Mouse (Mus musculus) intestine, postnatal 0 days (tissue): Measurements from ENCODE around the gene Cspg4. TPM values are rescaled to one million over a fixed set of nuclear protein-coding genes. Genes with fewer than 3 reads are reported as not detected.
A peak's percentile ranks its signal among the peaks of the same experiment; 100 is the strongest.

Source experiments
- ATAC-seq: fragments of 200-750 bp; cut with Nextera tagmentation; 2 replicates; pipeline ENCODE4 v1.8.0; 2017; ENCODE audit warnings: mild to moderate bottlenecking, moderate TSS enrichment, moderate library complexity
- H3K27ac ChIP-seq: fragments of 300-500 bp; sonication (generic); 2 replicates; pipeline ENCODE4 v1.5.1; 2014; ENCODE audit warnings: mild to moderate bottlenecking, low read depth, low read length, moderate library complexity
- H3K27me3 ChIP-seq: fragments of 300-500 bp; sonication (generic); replicated peaks from 2 replicates; pipeline ENCODE4 v1.6.1; 2014; ENCODE audit warnings: low read length, mixed read lengths; ENCODE audit not compliant: control insufficient read depth, insufficient read depth
- H3K36me3 ChIP-seq: fragments of 300-500 bp; sonication (generic); 2 replicates; pipeline ENCODE4 v1.6.1; 2014; ENCODE audit warnings: mild to moderate bottlenecking, moderate library complexity; ENCODE audit not compliant: control insufficient read depth, insufficient read depth
- H3K4me1 ChIP-seq: fragments of 300-500 bp; sonication (generic); replicated peaks from 2 replicates; pipeline ENCODE4 v1.6.1; 2014; ENCODE audit warnings: antibody characterized with exemption, low read length, mixed read lengths; ENCODE audit not compliant: control insufficient read depth, insufficient read depth
- H3K4me2 ChIP-seq: fragments of 300-500 bp; sonication (generic); replicated peaks from 2 replicates; pipeline ENCODE4 v1.6.1; 2014; ENCODE audit warnings: low read depth, mild to moderate bottlenecking, moderate library complexity
- H3K4me3 ChIP-seq: fragments of 300-500 bp; sonication (generic); 2 replicates; pipeline ENCODE4 v1.5.1; 2014; ENCODE audit warnings: low read depth, low read length
- H3K9ac ChIP-seq: fragments of 300-500 bp; sonication (generic); 2 replicates; pipeline ENCODE4 v1.6.1; 2014; ENCODE audit warnings: mild to moderate bottlenecking, low read depth, low read length
- H3K9me3 ChIP-seq: fragments of 300-500 bp; sonication (generic); 2 replicates; pipeline ENCODE4 v1.6.1; 2016; ENCODE audit warnings: mixed run types; ENCODE audit not compliant: control insufficient read depth
- CTCF ChIP-seq: sonication (generic); IDR thresholded peaks from 2 replicates; pipeline ENCODE4 v1.5.1; 2016; ENCODE audit warnings: low read depth, mild to moderate bottlenecking, control low read depth, antibody characterized with exemption, moderate library complexity
- WGBS: fragments of 180-500 bp; shearing (Covaris S2); extraction: QIAGEN DNeasy Blood & Tissue Kit; methylation state at CpG from one replicate; pipeline ENCODE4 v1.1.7; 2014; 5-methylcytosine and 5-hydroxymethylcytosine counted together
- polyA plus RNA-seq: library from polyadenylated mRNA; unstranded; fragments of >200 nt; fragmentation: Nextera tagmentation; extraction: Ambion mirVana; gene quantifications from 2 replicates; pipeline ENCODE4 v1.2.1, GENCODE M21; 2015

Gene Cspg4
- polyA plus RNA-seq, 1 experiment from 2014 or later = 8.2 TPM

DNA sequence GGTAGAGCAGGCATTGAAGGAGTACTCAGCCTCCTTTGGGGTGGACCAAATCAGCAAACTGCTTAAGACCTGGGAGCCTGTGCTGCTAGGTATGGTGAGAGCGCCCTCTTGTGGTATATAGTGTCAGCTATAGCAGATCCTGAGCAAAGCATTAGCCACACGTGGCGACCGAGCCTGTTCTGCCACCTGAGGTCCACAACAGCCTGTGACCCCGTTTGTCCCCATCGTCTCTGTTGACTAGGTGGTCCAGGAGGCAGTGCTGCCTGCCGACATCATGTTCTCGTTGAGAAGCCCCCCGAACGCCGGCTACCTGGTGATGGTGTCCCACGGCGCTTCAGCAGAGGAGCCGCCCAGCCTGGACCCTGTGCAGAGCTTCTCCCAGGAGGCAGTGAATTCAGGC lies 25.0 kb downstream of the Cspg4 start:
- WGBS = 16% methylated on average over 14 of the region's 14 CpGs
- peaks cover 21% of the 10 kb centered on the region; the same call in 1 of the 2 replicates for H3K36me3 ChIP-seq
- no peak overlapping the region for H3K9ac ChIP-seq
- TF ChIP-seq CTCF = peak; percentile 96
- H3K9me3 ChIP-seq = no peaks in the 10 kb centered on the region
- no peak overlapping the region for H3K27ac ChIP-seq
- peaks cover 6% of the 10 kb centered on the region; the same call in 1 of the 2 replicates for H3K27me3 ChIP-seq
- H3K4me3 ChIP-seq = no peak overlapping the region
- ATAC-seq = peak; percentile 62
- no peaks in the 10 kb centered on the region for H3K4me1 ChIP-seq
- peak overlapping the region; percentile 38; the same call in 1 of the 2 replicates for H3K4me2 ChIP-seq

DNA sequence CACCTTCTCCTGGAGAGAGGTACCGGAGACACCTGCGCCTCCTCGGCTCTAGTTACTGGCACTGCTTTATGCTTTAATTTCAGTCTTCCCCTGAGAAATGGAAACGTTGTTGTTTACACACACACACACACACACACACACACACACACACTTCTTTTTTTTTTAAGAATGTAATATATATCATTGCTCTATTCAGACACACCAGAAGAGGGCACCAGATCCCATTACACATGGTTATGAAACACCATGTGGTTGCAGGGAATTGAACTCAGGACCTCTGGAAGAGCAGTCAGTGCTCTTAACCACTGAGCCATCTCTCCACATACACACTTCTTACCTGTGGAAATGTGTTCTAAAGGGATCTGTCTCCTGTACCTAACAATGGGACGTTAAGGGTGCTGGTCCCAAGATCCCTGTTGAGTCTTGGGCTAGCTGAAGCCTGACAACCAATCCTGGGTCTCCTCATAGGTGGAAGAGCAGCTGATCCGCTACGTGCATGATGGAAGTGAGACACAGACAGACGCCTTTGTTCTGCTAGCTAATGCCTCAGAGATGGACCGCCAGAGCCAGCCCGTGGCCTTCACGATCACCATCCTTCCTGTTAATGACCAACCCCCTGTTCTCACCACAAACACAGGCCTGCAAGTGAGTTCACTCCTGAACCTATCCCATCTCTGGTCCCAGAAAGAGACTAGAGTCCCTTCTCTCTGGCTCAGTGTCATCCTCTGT lies 25.9 kb downstream of the Cspg4 start:
- TF ChIP-seq CTCF = 0 out of 2 replicates have a peak, but pooled peaks have one; percentile 14
- Histone ChIP-seq H3K27ac (no peak overlapping the region), H3K4me2 (no peak overlapping the region), H3K9me3 (no peaks in the 10 kb centered on the region), H3K4me1 (no peaks in the 10 kb centered on the region), H3K9ac (no peak overlapping the region), H3K27me3 (peaks cover 6% of the 10 kb centered on the region; the same call in 1 of the 2 replicates), H3K36me3 (peaks cover 21% of the 10 kb centered on the region; the same call in 1 of the 2 replicates), H3K4me3 (no peak overlapping the region)
- ATAC-seq = no peak
- 64% methylated on average over 11 of the region's 11 CpGs for WGBS

DNA sequence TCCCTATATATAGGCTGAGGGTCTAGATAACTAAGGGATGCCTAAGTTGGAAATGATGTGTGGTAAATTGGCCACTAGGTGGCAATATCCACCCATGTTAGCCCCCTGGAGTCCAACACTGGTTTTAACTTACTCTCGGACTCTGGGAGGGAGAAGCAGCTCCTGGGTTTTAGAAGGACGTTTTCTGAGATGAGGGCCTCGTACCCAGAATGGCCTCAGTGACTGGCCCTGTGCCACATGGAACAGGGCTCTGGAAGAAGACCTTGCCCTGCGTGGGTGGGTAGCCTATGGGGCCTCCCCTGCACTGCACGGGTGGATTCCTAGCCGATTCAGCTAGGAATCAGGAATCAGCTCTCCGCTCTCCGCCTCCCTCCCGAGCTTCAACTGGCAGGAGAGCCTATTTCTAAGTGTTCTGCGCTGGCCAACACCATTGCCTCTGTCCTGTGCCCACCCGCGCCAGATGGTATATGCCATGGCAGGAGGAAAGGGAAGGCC lies 26.7 kb downstream of the Cspg4 start:
- H3K4me3 ChIP-seq = no peak overlapping the region
- WGBS = 39% methylated on average over 12 of the region's 12 CpGs
- no peak overlapping the region for H3K27ac ChIP-seq
- peaks cover 16% of the 10 kb centered on the region; the same call in 1 of the 2 replicates for H3K36me3 ChIP-seq
- H3K4me1 ChIP-seq = no peaks in the 10 kb centered on the region
- peak; percentile 93 for TF ChIP-seq CTCF
- peaks cover 6% of the 10 kb centered on the region; the same call in 1 of the 2 replicates for H3K27me3 ChIP-seq
- H3K4me2 ChIP-seq = no peak overlapping the region
- H3K9ac ChIP-seq = no peak overlapping the region
- peak; percentile 44; the same call in 1 of the 2 replicates for ATAC-seq
- no peaks in the 10 kb centered on the region for H3K9me3 ChIP-seq

DNA sequence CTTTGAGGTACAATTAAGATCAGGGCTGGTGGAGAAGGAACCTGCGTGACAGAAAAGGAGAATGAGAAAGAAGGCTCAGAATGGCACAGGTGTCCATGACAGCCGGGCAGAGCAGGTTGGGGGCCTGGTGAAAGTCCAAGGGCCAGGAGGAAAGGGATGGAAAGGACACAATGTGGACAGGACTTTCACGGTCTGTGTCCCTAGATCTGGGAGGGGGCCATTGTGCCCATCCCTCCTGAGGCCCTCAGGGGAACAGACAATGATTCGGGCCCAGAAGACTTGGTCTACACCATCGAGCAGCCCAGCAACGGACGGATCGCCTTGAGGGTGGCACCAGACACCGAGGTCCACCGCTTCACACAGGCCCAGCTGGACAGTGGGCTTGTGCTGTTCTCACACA lies 27.3 kb downstream of the Cspg4 start:
- 89% methylated on average over 10 of the region's 10 CpGs for WGBS
- no peak overlapping the region for H3K27ac ChIP-seq
- H3K9ac ChIP-seq = no peak overlapping the region
- no peaks in the 10 kb centered on the region for H3K9me3 ChIP-seq
- H3K4me2 ChIP-seq = no peak overlapping the region
- ATAC-seq = no peak
- H3K4me1 ChIP-seq = no peaks in the 10 kb centered on the region
- no peak overlapping the region for H3K4me3 ChIP-seq
- TF ChIP-seq CTCF = no peak
- peaks cover 6% of the 10 kb centered on the region; the same call in 1 of the 2 replicates for H3K27me3 ChIP-seq
- peaks cover 16% of the 10 kb centered on the region; the same call in 1 of the 2 replicates for H3K36me3 ChIP-seq

DNA sequence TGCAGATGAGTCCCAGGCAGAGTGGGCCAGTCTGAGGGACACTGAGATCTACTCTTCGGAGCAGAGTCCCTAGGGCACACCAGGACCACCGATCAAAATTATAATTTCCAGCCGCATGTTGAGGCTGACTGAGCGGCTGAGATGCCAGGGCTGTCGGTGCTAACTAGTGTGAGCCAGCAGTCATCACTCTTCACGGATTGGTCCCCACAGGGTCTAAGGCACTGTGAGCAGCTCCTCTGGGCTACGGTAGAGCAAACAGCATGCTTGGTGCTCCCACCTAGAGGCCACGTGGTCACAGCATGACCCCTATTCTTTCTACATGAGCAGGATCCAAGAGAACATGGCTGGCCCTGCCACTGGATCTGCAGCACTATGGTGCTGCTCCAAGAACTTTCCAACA lies 28.5 kb downstream of the Cspg4 start:
- Histone ChIP-seq H3K9ac (no peak overlapping the region), H3K27ac (no peak overlapping the region), H3K4me1 (no peaks in the 10 kb centered on the region), H3K4me3 (no peak overlapping the region), H3K4me2 (no peak overlapping the region), H3K36me3 (peaks cover 11% of the 10 kb centered on the region; the same call in 1 of the 2 replicates), H3K9me3 (no peaks in the 10 kb centered on the region), H3K27me3 (peaks cover 6% of the 10 kb centered on the region; the same call in 1 of the 2 replicates)
- 76% methylated on average over 8 of the region's 8 CpGs for WGBS
- TF ChIP-seq CTCF = no peak
- ATAC-seq = no peak

DNA sequence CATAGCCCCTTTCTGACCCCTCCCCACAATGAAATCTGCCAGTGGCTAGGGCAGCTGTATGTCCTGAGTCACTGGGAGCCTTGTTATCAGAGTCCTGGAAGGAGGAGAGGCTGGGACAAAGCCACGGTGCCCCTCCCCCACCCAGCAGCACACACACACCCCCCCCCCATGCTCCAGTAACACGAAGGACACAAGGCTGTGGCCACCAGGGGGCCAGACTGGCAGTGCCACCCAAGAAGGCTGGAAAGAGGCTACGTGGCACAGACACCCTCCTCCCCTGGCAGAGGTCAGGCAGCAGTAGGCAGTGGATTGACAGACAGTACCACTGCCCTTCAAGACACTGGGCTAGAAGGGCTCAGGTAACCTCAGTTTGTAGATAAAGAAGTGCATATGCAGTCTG lies 29.2 kb downstream of the Cspg4 start:
- no peak for ATAC-seq
- Histone ChIP-seq H3K36me3 (peaks cover 11% of the 10 kb centered on the region; the same call in 1 of the 2 replicates), H3K4me3 (no peak overlapping the region), H3K27me3 (peaks cover 6% of the 10 kb centered on the region; the same call in 1 of the 2 replicates), H3K4me2 (no peak overlapping the region), H3K27ac (no peak overlapping the region), H3K9me3 (no peaks in the 10 kb centered on the region), H3K9ac (no peak overlapping the region), H3K4me1 (no peaks in the 10 kb centered on the region)
- TF ChIP-seq CTCF = peak; percentile 54
- 18% methylated on average over 3 of the region's 3 CpGs for WGBS
